Mouse (Mus musculus) cerebellum, postnatal 36 days (tissue): ENCODE measurements at regions not wholly inside any gene's neighbourhood (a gene's known extent, or its start where the extent isn't known, plus 50 kb on each side); places are given as distances from the start of the nearest gene placed in this dataset.

Source experiments
- DNase-seq, 2 experiments: peaks; one replicate each; pipeline ENCODE4 v3.0.0; 2021 to 2022; ENCODE audit warnings: mixed read lengths in 2 of 2

DNA sequence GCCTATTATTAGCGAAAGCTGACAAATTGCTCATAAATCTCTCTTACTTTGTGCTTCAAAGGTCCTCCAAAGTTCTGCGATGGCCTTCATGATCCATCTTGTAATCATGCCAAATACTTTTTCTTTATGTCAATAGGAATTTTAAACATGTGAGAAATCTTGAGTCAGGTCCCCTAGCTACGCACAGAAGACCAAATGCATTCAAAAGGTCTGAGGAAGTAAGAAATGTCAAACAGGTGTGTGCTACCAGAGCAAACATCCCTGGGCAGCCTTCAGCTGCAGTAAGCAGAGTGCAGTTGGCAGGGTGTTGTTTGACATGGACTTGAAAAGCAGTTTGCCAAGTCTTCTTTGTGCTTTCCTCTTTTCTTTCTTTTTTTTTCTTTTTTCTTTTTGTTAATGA is 125.2 kb upstream of the Pkn2 start:
- no peak for DNase-seq

- no peak for DNase-seq
These were observed 120.1 kb upstream of the Pkn2 start for GRCm38 (mm10) chr3:143001952-143002351.

GRCm38 (mm10) chr3:142995981-142996743 is 114.4 kb upstream of the Pkn2 start:
- no peak for DNase-seq

DNA sequence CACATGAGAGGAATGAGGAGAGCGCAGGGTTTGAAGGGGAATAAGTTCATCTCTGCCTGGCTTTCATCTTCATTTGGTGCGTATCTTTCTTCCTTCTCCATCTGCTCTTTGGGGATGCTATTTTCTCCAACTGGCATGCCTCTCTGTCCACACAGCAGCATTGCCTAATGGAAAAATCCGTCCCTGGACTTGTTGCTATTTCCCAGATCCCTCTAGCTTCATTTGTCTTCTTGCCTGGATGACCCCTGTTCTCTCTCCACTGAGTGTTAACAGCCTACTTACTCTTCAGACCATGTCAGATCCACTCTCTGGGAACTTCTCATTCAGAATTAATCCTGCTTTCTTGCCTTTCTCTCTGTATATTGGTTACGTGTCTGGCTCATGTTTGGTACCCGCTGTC is 102.7 kb upstream of the Pkn2 start:
- no peak for DNase-seq

DNA sequence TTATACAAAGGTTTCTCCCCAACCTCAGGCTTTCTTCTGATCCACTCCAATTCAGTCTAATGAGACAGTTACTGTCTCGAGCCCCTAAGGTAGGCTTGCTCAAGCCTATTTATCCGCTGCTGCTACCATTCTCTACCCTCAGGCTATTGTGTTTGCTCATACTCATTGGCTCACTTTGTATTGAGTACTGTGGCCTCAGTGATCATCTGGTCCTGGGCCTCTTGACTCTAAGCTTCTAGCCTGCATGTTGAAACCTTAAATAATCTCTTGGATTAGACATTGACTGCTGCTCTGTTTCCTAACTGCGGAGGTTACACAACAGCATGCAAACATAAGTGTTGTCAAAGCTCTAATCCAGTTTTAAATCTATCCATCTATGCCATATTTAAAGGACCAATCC is 99.4 kb upstream of the Pkn2 start:
- no peak for DNase-seq

GRCm38 (mm10) chr3:142979161-142979560 is 97.4 kb upstream of the Pkn2 start:
- no peak for DNase-seq

DNA sequence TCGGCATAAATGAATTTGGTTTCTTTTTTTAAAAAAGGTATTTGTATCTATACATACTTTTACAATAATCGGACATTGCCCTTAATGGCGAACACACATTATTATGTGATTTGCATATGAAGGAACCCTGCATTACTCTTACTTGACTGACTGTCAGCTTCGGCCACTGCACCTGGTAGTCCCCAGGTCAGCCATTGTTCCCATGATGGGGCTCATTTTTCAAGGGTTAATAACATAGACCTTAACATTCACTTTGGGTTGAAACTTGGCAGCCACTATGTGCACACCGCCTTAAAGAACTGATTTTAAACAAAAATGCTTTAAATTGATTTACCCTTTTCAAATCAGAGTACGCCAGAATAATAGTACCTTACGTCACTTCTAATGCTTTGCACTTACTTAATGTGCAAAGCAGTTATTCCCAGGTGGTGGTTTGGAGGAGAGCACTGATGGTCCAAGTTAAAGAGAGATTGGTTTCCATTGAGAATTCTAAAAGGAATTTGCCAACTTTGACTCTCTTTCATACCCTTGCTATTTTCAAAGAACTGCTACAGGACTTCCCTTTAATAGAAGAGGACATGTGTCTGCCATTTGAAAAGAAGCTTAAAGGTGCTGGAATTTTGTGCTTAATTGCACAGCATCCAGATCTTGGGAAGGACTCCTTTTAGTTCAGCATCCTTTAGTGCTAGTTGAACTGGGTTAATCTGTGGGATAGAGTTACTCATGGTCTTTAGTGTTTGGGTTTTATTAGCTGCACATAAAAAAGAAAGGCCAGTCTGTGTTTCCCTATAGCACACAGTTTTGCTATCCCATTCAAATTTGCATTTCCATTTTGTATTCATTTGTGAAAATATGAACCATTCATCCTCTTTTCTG is 95.0 kb upstream of the Pkn2 start:
- DNase-seq = no peak

DNA sequence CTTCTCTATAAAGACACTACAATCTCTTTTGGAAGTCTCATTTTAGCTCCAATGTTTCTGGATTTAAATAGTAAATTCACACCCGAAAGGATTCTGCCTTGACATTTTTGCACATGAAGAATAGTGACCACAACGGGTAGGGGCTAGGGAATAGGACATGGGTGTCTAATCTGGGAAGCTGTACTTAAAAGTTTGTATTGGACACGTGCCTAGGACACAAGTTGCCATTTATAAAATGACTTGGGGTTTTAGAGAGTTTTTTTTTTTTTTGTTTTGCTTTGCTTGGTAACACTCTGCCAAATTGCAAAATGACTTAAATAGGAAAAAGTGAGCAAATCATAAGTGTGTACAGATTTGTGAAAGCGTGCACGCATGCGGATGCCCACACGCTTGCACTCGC is 93.8 kb upstream of the Pkn2 start:
- no peak for DNase-seq

GRCm38 (mm10) chr3:142969501-142969900 is 87.7 kb upstream of the Pkn2 start:
- DNase-seq = no peak

DNA sequence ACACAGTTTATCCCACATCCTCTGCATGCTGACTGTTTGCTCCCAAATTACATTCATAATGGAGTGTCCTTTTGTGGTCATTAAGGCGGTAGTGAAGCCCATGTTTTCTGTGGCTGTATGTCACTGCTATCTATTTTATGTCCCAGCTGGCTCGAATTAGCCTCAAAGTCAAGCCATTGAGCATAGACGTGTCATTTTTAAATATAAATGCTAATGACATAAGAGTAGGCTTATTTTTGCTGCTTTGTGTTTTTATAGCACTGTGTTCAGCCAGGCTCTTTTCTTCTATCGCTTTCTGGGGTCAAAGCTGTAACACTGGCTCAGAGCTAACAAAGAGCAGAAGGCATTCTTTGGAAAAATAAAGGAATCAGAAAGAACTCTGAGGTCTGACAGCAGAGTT is 83.8 kb upstream of the Pkn2 start:
- no peak for DNase-seq

DNA sequence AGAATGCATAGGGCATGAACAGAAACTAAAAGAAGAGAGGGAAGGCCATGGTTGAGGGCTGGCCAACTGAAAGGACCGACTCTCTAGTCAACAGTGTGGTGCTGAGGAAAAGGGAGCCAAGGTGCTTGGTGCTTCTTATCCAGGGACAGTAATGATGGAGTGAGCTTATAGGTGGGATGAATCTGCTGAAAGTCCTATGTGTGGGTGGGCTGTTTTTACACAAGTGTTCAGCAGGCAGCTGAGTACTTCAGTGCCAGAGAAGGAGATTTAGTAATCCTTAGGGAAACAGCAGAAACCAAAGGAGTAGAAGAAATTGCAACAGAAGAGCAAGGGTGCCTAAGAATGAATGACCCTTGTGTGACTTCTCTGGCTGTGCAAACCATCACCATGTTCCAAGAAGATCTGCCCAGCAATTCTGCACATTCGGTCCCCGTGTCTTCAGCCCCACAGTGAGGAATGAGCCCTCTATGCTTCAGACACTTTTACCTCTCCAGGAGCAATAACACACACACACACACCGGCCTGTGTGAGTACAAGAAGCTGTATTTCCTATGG is 82.1 kb upstream of the Pkn2 start:
- DNase-seq = no peak

DNA sequence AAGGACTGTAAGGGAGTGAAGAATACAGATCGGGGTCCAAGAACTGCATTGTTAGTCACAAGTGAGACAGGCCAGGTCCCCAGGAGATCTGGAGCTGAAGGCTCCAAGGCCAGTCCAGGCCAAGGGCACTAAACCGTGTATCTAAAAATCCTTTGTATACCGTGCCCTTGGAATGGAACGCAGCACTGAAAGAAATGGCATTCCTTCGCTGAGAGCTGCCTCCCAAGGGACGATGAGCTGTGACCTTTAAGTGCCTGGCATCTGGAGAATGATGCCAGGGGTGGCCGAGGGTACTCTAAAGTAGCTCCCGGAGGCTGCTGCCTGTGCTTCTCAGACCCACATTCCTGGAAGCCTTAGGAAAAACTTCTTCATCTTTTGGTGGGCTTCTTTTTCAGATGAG is 76.0 kb upstream of the Pkn2 start:
- DNase-seq = no peak

GRCm38 (mm10) chr3:142948771-142949170 is 67.0 kb upstream of the Pkn2 start:
- peak; percentile 45 to 49 for DNase-seq

DNA sequence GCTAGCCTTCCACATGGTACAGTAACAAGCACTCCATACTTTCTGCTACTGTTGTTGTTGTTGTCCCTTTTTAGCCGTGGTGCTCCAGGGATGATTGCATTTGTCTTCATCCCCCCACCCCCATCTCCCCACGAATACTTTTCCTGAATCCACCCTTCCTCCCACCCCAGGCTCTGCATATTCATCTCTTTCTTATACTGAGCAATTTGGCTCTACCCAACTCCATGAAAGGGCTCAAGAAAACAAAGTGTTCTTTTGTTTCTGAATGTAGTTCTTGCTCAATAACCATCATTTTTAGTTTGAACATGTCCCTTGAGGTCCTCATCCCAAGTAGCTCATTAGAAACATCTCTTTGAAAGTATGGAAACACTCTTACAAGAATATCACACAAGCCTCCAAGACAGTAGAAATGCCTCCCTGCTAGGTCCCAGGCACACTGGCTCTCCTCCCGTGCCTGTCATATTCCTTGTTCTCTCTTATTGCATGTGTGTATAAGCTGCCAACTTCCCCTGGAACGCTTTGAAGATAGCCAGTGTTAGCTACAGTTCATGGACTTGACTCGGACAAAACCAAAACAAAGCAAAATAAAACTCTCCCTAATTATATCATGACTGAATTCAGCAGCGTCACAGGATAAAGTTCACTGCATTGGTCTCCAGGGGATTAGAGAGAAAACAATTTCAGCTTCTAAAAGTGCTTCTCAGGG is 59.7 kb upstream of the Pkn2 start:
- DNase-seq = no peak

DNA sequence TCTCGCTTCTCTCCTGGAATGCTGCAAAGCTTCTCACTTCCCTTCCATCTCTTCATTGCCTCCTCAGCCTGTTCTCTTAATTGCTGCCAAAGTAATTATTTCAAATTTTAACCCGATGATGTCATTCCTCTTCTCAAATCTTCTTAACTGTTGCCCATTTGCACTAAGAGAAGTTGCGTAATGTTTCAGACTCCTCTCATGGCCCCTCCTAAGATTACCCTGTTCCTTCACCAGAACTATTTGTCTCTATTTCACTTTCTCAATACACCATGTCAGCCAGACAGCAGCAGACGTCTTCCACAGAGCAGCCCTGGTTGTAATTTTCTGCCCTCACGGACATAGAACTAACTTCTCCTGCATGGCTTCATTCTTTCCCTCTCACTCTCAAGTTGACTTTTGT is 59.1 kb upstream of the Pkn2 start:
- no peak for DNase-seq

DNA sequence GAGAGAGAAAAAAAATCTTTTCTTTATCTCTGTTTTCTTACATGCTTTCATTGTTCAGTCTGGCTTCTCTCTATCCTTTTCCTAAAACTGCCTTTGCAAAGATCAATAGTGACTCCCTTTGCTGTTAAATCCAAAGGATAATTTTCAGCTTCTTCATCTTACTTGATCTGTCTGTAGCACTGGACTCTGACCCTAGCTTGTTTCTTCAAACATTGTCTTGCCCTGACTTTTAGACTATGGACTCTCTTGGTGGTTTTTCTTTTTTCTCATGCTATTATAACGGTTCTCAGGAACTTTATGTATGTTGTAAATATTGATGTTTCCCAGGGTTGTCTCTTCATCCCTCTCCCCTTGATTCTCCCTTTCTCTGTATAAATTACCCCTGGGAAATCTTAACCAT is 58.0 kb upstream of the Pkn2 start:
- DNase-seq = no peak

GRCm38 (mm10) chr3:142935949-142936348 is 54.1 kb upstream of the Pkn2 start:
- DNase-seq = no peak

DNA sequence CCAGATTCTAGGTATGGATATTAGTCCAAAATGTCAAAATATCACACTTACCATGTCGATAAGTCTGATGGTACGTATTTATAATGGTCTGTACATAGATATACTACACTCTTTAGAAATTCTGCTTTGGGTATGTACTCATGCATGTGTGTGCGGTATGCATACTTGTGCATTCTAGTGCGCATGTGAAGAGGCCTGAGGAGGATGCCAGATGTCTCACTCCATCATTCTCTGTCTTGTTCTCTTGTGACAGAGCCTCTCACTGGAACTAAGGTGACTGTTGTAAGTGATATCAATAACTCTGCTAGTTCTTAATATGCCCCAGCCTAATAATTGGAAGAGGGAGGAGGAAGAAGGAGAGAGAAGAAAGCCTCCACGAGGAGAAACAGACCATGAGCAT is 52.5 kb upstream of the Pkn2 start:
- no peak for DNase-seq

DNA sequence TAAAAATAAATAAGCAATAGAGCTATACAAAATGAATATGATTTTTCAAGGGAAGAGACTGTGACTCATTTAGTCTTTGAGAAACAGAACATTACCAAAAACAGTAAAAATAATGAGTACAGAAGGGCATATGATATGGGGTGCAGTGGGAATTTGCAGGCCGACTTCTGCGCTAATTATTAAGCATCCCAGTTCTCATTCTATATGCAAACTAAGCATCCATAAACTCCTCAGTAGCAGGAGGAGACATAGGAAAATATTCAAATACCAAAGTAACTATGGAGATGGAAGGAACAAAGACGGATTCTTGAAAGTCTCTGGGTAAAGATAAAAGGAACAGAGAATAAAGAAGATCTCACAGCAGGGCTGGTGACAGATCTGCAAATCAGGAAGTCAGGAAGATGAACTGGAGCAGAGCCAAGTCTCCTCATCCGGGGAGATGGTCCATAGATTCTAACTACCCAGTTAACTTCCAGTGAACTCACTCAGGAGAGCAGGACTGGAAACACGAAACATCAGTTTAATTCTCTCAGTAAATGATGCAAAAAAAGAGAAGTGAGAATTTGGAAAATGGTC is 52.0 kb upstream of the Pkn2 start:
- no peak for DNase-seq
